Mouse (Mus musculus) right cerebral cortex, postnatal 10 days (tissue): Measurements from ENCODE around the gene Lyzl4.
A peak's percentile ranks its signal among the peaks of the same experiment; 100 is the strongest.

Experiments
- DNase-seq, 2 experiments: peaks; one replicate each; pipeline ENCODE4 v3.0.0; 2021; ENCODE audit warnings: low spot score in 2 of 2

The Lyzl4 gene

GRCm38 (mm10) chr9:121647026-121647425, 5.1 kb upstream of the Lyzl4 start:
- no peak for DNase-seq

- DNase-seq = no peak
These were observed 3.0 kb upstream of the Lyzl4 start for GRCm38 (mm10) chr9:121644855-121645254.

- peak; percentile 90 to 91 for DNase-seq
These were observed 695 bp upstream of the Lyzl4 start, which contains the start of gene Vipr1 for GRCm38 (mm10) chr9:121642401-121643181. Vipr1 (plus strand) TSS chr9:121642716.

GRCm38 (mm10) chr9:121641235-121641915, 521 bp downstream of the Lyzl4 start:
- DNase-seq = peak in 1 of 2 experiments; percentile 53

- peak; percentile 73 to 77 for DNase-seq
These were observed 2.1 kb downstream of the Lyzl4 start for GRCm38 (mm10) chr9:121639790-121640189.

GRCm38 (mm10) chr9:121635835-121636576, 5.9 kb downstream of the Lyzl4 start:
- no peak for DNase-seq

GRCm38 (mm10) chr9:121633306-121633705, 8.6 kb downstream of the Lyzl4 start:
- no peak for DNase-seq

- no peak for DNase-seq
These were observed 9.0 kb downstream of the Lyzl4 start for GRCm38 (mm10) chr9:121632891-121633290.

GRCm38 (mm10) chr9:121631946-121632345, 9.9 kb downstream of the Lyzl4 start:
- DNase-seq = no peak

GRCm38 (mm10) chr9:121630627-121631026, 11.3 kb downstream of the Lyzl4 start:
- peak; percentile 52 to 69 for DNase-seq

GRCm38 (mm10) chr9:121624920-121625319, 17.0 kb downstream of the Lyzl4 start:
- no peak for DNase-seq

- no peak for DNase-seq
These were observed 18.7 kb downstream of the Lyzl4 start for GRCm38 (mm10) chr9:121623235-121623634.

- no peak for DNase-seq
These were observed 22.5 kb downstream of the Lyzl4 start for GRCm38 (mm10) chr9:121619441-121619840.

GRCm38 (mm10) chr9:121616471-121616870, 25.4 kb downstream of the Lyzl4 start:
- DNase-seq = no peak

GRCm38 (mm10) chr9:121614241-121614757, 27.6 kb downstream of the Lyzl4 start:
- DNase-seq = no peak

- no peak for DNase-seq
These were observed 28.7 kb downstream of the Lyzl4 start for GRCm38 (mm10) chr9:121613192-121613591.

- DNase-seq = no peak
These were observed 32.5 kb downstream of the Lyzl4 start for GRCm38 (mm10) chr9:121609381-121609780.

- no peak for DNase-seq
These were observed 35.3 kb downstream of the Lyzl4 start for GRCm38 (mm10) chr9:121606498-121607096.

- DNase-seq = peak; percentile 79 to 87
These were observed 36.2 kb downstream of the Lyzl4 start for GRCm38 (mm10) chr9:121605414-121606278.

- DNase-seq = peak in 1 of 2 experiments; percentile 35
These were observed 39.5 kb downstream of the Lyzl4 start for GRCm38 (mm10) chr9:121602381-121602780.
